Mouse (Mus musculus): ENCODE measurements at regions not wholly inside any gene's neighbourhood (a gene's known extent, or its start where the extent isn't known, plus 50 kb on each side); places are given as distances from the start of the nearest gene placed in this dataset.
A peak's percentile ranks its signal among the peaks of the same experiment; 100 is the strongest.
"Not testable (repeated sequence)": the region's sequence is repeated elsewhere in the genome, so short reads cannot be mapped to it uniquely, and the experiment has no call there.

DNA sequence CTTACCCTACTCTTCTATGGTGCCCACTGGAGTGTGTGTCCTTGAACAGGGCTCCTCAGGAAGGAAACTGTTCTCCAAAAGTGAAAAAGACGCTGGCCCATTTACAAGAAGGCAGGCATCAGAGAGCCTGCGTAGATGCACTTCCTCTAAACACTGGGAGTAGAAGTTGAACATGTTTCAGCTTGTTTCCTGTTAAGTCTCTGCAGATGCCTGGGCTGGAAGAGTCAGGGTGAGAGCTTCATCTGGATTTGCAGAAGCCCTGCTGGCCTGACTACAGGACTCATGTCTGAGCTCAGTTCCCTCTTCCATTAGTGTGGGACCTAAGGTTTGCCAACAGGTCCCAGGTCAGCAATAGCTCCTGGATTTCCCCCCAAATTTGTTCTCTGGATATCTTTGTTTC lies 54.7 kb upstream of the Nlrp1b start:
- no peaks in the 10 kb centered on the region for H3K4me1 ChIP-seq (replicated peaks)
- 86% methylated on average over 2 of the region's 2 CpGs for WGBS
- H3K27me3 ChIP-seq: no peaks in the 10 kb centered on the region
- H3K9me3 ChIP-seq: no peaks in the 10 kb centered on the region
- H3K36me3 ChIP-seq: no peaks in the 10 kb centered on the region
- H3K4me2 ChIP-seq: no peak overlapping the region
- no peak overlapping the region for H3K4me3 ChIP-seq
- no peak overlapping the region for H3K27ac ChIP-seq (replicated peaks)
- H3K9ac ChIP-seq: no peak overlapping the region
- no peak for ATAC-seq (ENCODE audit: low FRiP score, low read depth)

DNA sequence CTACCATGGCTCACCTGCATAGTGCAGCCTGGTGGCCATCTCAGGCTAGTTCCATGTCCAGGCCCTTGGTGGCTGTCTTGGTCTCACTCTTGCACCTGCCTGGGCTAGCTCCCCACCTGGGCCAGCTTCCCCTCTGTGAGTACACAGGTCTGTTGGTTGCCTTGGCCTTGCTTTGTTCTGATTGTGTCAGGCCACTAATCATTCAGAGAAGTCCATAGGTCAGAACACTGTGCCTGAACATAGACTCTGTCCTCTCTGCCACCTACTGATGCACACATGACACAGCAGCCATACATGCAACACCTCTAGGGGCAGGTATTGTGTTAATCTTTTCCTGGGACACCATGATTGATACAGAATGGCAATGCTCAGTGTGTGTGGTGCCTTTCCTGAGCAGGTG lies 57.7 kb upstream of the Nlrp1b start:
- H3K4me1 ChIP-seq (replicated peaks): not testable (repeated sequence)

DNA sequence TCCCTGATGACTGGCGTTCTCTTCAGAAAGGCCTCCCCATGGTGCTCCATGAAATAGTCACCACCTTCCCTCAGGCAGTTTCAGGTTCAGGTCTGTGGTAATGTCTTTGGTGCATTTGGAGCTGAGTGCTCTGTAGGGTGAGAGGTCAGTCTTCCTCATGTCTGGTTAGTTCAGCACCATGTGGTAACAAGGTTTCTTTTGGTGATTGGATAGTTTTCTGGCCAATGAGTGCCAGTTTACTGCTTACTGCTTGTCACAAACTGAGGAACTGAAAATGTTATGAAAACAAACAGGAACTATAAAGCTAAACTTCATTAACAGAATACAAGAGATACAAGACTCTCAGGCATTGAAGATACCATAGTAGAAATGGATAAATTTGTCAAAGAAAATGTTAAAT lies 59.0 kb upstream of the Nlrp1b start:
- Histone ChIP-seq H3K4me3 (no peak overlapping the region), H3K27me3 (no peaks in the 10 kb centered on the region), H3K36me3 (no peaks in the 10 kb centered on the region), H3K9ac (no peak overlapping the region), H3K4me2 (no peak overlapping the region), H3K4me1 (replicated peaks) (no peaks in the 10 kb centered on the region), H3K9me3 (no peaks in the 10 kb centered on the region), H3K27ac (replicated peaks) (no peak overlapping the region)
- 82% methylated on average over 1 of the region's 1 CpGs for WGBS
- ATAC-seq (ENCODE audit: low FRiP score, low read depth): no peak

More for the DNA sequence above, 57.7 kb upstream of the Nlrp1b start:
- not testable (repeated sequence) for H3K36me3 ChIP-seq; H3K4me2 ChIP-seq; H3K4me3 ChIP-seq; H3K9me3 ChIP-seq; ATAC-seq (ENCODE audit: low FRiP score, low read depth); H3K27me3 ChIP-seq; H3K9ac ChIP-seq; H3K27ac ChIP-seq (replicated peaks)

DNA sequence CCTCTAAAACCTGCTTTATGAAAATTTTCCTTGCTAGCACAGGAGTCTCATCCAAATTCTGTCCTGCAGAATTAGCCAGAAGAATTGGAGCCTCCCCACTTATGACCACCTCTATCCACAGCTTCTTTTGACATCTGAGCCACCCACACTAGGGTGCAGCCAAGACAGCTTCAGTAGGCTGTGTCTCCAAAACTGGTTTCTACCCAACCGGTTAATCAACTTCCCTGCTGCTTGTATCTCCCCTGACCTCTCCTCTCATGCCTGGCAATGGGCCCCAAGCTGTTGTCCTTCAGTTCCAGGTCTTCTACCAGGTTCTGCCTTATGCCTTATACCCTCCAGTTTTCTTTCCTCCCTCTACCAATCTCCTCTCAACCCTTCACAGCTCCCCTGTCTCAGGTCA lies 68.9 kb upstream of the Nlrp1b start:
- no peaks in the 10 kb centered on the region for H3K9me3 ChIP-seq
- H3K4me1 ChIP-seq (replicated peaks): no peaks in the 10 kb centered on the region
- WGBS: 83% methylated on average over 1 of the region's 1 CpGs
- no peak overlapping the region for H3K4me3 ChIP-seq
- no peak overlapping the region for H3K27ac ChIP-seq (replicated peaks)
- H3K4me2 ChIP-seq: no peak overlapping the region
- no peak for ATAC-seq (ENCODE audit: low FRiP score, low read depth)
- H3K9ac ChIP-seq: no peak overlapping the region
- no peaks in the 10 kb centered on the region for H3K36me3 ChIP-seq
- no peaks in the 10 kb centered on the region for H3K27me3 ChIP-seq

DNA sequence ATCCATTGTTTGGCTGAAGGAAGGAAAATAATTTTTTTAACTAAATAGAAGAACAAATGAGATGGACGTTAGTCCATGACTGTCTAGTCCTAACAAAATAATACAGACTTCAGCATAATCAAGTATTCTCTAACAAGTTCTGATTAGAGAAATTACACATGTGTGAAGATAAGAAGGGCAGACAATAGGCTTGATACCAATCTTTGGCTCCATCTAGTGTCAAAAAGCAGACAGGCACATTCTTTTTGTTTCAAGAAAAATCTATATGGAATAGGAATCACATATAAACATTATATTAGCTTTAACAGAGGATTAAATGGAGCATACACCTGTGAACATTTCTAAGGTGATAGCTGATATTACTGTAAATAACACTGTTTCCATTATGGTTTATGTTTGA lies 92.9 kb upstream of the Nlrp1b start:
- no peak overlapping the region for H3K4me2 ChIP-seq
- no peaks in the 10 kb centered on the region for H3K27me3 ChIP-seq
- no peak overlapping the region for H3K4me3 ChIP-seq
- ATAC-seq (ENCODE audit: low FRiP score, low read depth): no peak
- no peaks in the 10 kb centered on the region for H3K36me3 ChIP-seq
- H3K27ac ChIP-seq (replicated peaks): no peak overlapping the region
- WGBS: 45% methylated on average over 1 of the region's 1 CpGs
- no peaks in the 10 kb centered on the region for H3K9me3 ChIP-seq
- H3K4me1 ChIP-seq (replicated peaks): no peaks in the 10 kb centered on the region
- H3K9ac ChIP-seq: no peak overlapping the region

DNA sequence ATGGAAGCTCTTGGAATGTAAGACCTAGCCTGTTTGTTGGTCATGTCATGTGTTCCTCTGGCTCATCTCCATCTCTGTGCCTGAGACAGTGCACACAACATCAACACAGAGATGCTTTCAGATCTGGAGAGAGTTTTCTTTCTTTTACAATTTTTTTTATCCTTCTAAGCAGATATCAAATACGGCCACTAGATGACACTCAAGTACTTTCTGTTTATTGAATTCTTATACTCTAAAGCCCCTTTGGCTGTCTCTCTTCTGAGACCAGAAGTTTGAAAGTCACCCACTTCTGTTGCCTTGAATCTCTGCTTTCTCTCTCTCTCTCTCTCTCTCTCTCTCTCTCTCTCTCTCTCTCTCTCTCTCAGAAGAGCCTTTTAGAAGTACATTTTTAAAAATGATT lies 106.9 kb upstream of the Nlrp1b start:
- Histone ChIP-seq H3K9ac (no peak overlapping the region), H3K4me3 (no peak overlapping the region), H3K4me2 (no peak overlapping the region), H3K27me3 (no peaks in the 10 kb centered on the region), H3K36me3 (no peaks in the 10 kb centered on the region), H3K27ac (replicated peaks) (no peak overlapping the region), H3K9me3 (no peaks in the 10 kb centered on the region), H3K4me1 (replicated peaks) (no peaks in the 10 kb centered on the region)
- WGBS: 8% methylated on average over 1 of the region's 1 CpGs
- ATAC-seq (ENCODE audit: low FRiP score, low read depth): no peak

DNA sequence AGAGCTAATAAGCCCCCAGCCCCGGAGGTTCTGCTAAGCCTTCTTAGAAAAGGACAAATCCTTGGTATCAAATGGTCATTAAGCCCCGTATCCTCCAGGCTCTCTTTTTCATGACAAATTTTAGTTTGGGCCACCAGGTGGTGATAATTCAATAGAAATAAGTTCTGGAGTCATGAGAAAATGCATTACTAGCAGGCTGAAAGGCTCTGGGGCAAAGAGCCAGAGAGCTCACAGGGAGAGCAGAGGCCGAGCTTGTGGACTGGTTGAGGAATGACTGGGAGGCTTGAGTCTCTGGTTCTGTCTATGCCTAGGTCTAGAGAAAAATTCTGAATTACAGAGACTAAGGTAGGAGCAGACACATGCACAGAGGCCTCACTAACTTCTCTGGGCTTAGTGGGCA lies 115.5 kb upstream of the Nlrp1b start:
- ATAC-seq (ENCODE audit: low FRiP score, low read depth): no peak; the same call in 1 of the 2 replicates
- Histone ChIP-seq H3K4me3 (no peak overlapping the region), H3K4me1 (replicated peaks) (no peaks in the 10 kb centered on the region)

DNA sequence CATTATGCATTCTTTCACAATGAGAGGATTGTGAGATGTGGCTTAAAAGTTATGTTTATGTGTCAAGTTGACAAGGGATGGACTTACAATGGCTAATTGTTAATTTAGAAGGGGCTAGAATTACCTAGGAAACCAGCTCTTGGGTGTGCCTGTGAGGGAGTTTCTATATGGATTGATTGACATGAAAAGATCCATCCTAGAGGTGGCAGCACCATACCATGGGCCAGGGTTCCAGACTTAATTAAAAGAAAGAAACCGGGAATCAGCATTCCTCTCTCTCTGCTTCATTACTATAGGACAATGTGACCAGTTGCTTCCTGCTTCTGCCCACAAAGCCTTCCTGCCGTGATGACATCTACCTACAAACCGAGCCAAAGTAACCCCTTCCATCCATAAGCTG lies 126.6 kb upstream of the Nlrp1b start:
- H3K4me3 ChIP-seq: no peak overlapping the region
- H3K27ac ChIP-seq (replicated peaks): no peak overlapping the region
- 39% methylated on average over 3 of the region's 3 CpGs for WGBS
- 0 out of 2 replicates have a peak, but pooled peaks cover 6% of the 10 kb centered on the region for H3K4me1 ChIP-seq (replicated peaks)
- no peak overlapping the region for H3K9ac ChIP-seq
- H3K27me3 ChIP-seq: no peaks in the 10 kb centered on the region
- H3K9me3 ChIP-seq: no peaks in the 10 kb centered on the region
- no peak overlapping the region for H3K4me2 ChIP-seq
- H3K36me3 ChIP-seq: no peaks in the 10 kb centered on the region
- ATAC-seq (ENCODE audit: low FRiP score, low read depth): no peak

More for the DNA sequence above, 115.5 kb upstream of the Nlrp1b start:
- Histone ChIP-seq H3K4me2 (no peak overlapping the region), H3K9ac (no peak overlapping the region), H3K27ac (replicated peaks) (no peak overlapping the region), H3K27me3 (no peaks in the 10 kb centered on the region), H3K36me3 (no peaks in the 10 kb centered on the region), H3K9me3 (no peaks in the 10 kb centered on the region)
- WGBS: 41% methylated on average over 3 of the region's 3 CpGs

DNA sequence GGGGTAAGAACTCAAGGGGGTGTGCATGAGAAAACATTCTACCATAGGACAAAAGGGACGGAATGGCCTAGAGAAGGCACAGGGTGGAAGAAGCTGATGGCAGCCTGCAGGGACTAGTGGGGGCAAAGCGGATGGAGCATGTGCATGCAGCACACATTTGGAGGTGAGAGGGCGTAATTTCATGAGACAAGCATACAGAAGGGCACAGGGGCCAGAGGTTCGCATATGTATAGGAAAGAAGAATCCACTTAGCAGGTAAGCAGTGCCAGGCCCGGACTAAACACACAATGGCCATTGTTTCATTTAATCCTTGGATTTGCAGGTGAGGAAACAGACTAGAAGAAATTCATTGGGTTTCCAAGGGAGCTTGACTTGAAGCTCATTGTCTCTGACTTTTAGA lies 130.3 kb upstream of the Nlrp1b start:
- Histone ChIP-seq H3K4me1 (replicated peaks) (no peaks in the 10 kb centered on the region), H3K4me2 (no peak overlapping the region), H3K36me3 (no peaks in the 10 kb centered on the region), H3K9ac (no peak overlapping the region), H3K9me3 (no peaks in the 10 kb centered on the region), H3K27me3 (no peaks in the 10 kb centered on the region), H3K27ac (replicated peaks) (no peak overlapping the region), H3K4me3 (no peak overlapping the region)
- no peak for ATAC-seq (ENCODE audit: low FRiP score, low read depth)
- 86% methylated on average over 5 of the region's 5 CpGs for WGBS

DNA sequence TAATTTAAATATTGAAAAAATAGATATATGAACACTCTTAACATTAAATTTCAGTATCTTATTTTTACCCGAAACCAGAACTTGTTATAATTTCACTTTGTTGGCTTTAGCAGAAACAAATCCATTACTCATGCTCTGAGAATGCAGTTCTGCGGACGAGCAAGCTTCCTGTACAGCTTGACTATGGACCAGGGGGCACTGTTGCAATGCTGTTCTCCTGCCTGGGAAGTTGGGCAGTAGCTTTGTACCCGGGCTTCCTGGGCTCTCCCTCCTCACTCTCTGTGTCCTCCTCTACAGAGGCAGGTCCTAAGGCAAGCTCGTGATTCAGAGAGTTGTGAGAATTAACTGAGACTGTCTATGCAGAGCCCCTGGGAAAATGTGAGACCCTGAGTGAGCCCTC lies 141.3 kb upstream of the Nlrp1b start:
- H3K9ac ChIP-seq: no peak overlapping the region
- no peak overlapping the region for H3K27ac ChIP-seq (replicated peaks)
- ATAC-seq (ENCODE audit: low FRiP score, low read depth): no peak
- H3K9me3 ChIP-seq: no peaks in the 10 kb centered on the region
- H3K4me3 ChIP-seq: no peak overlapping the region
- H3K4me2 ChIP-seq: no peak overlapping the region
- H3K36me3 ChIP-seq: no peaks in the 10 kb centered on the region
- no peaks in the 10 kb centered on the region for H3K4me1 ChIP-seq (replicated peaks)
- H3K27me3 ChIP-seq: no peaks in the 10 kb centered on the region
- 62% methylated on average over 5 of the region's 5 CpGs for WGBS

DNA sequence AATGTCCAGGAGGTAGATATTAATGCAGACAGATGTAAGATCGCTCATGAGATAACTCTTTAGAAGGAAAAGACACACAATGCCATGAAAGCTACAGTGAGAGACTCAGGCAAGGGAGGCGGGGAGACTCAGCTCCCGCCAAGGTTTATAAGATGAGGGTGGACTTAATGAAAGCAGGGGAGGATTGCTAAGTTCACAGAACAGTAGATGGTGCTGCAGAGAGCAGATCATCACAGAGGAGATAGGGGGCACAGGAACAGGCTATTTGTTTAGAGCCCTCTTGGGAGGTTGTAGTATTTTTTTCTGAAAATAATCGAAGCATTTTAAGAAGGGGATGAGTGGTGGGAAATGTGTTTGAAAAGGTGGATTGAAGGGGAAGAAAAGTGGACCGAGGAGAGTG lies 144.6 kb upstream of the Nlrp1b start:
- no peak overlapping the region for H3K27ac ChIP-seq (replicated peaks)
- no peaks in the 10 kb centered on the region for H3K9me3 ChIP-seq
- no peak for ATAC-seq (ENCODE audit: low FRiP score, low read depth)
- no peak overlapping the region for H3K9ac ChIP-seq
- no peak overlapping the region for H3K4me2 ChIP-seq
- H3K36me3 ChIP-seq: no peaks in the 10 kb centered on the region
- no peak overlapping the region for H3K4me3 ChIP-seq
- 70% methylated on average over 5 of the region's 5 CpGs for WGBS
- H3K27me3 ChIP-seq: no peaks in the 10 kb centered on the region
- no peaks in the 10 kb centered on the region for H3K4me1 ChIP-seq (replicated peaks)

DNA sequence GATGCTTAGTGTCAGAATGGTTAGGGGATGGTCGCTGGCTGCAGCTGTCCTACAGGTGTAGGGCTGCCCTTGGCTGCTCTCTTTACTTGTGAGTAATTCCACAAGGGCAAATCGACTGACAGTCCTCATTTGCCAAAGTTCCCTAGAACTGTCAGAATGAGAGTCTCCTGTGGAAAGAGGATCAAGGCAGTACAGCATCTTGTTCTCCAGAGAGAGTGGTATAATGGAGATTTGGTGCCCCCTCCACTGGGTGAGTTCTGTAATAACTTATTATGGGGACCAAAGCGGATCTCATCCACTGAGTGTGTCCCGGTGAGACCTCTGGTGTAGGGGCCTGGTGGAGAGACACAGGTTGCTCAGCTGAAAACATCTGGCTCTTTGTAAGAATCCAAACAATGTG lies 157.9 kb upstream of the Nlrp1b start:
- Histone ChIP-seq H3K27me3 (no peaks in the 10 kb centered on the region), H3K4me2 (no peak overlapping the region), H3K4me3 (no peak overlapping the region), H3K9me3 (no peaks in the 10 kb centered on the region), H3K36me3 (no peaks in the 10 kb centered on the region), H3K9ac (no peak overlapping the region), H3K27ac (replicated peaks) (no peak overlapping the region), H3K4me1 (replicated peaks) (peaks cover 17% of the 10 kb centered on the region)
- ATAC-seq (ENCODE audit: low FRiP score, low read depth): no peak
- WGBS: 76% methylated on average over 4 of the region's 4 CpGs

DNA sequence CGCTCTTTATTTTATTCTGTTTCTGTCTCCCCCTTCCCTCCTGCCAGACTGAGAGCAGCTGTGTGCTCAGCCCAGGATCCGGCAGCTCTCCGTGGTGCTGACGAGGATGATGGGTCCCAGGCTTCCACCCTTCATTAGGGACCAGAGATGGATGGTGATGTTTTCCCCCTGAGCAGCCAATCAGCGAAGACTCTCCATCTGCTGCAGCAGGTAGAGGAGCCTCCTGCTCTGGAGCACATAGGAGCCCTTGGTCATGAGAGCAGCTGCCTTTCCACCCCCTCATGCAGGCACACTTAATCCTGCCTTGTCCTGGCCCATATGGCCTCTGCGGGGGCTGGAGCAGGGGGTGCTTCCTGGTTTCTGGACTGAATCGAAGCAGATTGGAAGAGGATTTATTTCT lies 159.1 kb upstream of the Nlrp1b start:
- peak overlapping the region; percentile 69 for H3K27ac ChIP-seq (replicated peaks)
- no peaks in the 10 kb centered on the region for H3K27me3 ChIP-seq
- no peaks in the 10 kb centered on the region for H3K9me3 ChIP-seq
- peak; percentile 88 for ATAC-seq (ENCODE audit: low FRiP score, low read depth)
- H3K36me3 ChIP-seq: no peaks in the 10 kb centered on the region
- H3K4me3 ChIP-seq: no peak overlapping the region
- peak overlapping the region; percentile 43 for H3K4me2 ChIP-seq
- peaks cover 17% of the 10 kb centered on the region for H3K4me1 ChIP-seq (replicated peaks)
- WGBS: 9% methylated on average over 7 of the region's 7 CpGs
- 0 out of 2 replicates have a peak overlapping the region, but pooled peaks have one; percentile 15 for H3K9ac ChIP-seq

Measured in hindbrain, embryonic 15.5 days (tissue).